Mouse (Mus musculus) liver, postnatal 0 days (tissue): Measurements from ENCODE around the gene Cd22.

Experiments
- CTCF ChIP-seq: sonication (generic); IDR thresholded peaks from 2 replicates; pipeline ENCODE4 v1.5.1; 2016; ENCODE audit warnings: antibody characterized with exemption, low read depth
- EP300 ChIP-seq: IDR thresholded peaks from 2 replicates; pipeline ENCODE4 v1.6.1; 2016; ENCODE audit warnings: antibody characterized with exemption, low read depth, mild to moderate bottlenecking

GRCm38 (mm10) chr7:30891746-30892145 is 11.6 kb upstream of the Cd22 start:
- TF ChIP-seq CTCF = no peak
- no peak for TF ChIP-seq EP300
